Mouse (Mus musculus) left cerebral cortex, adult 8-10 months (tissue): Measurements from ENCODE around the gene Cdrt4. TPM values are rescaled to one million over a fixed set of nuclear protein-coding genes. Genes with fewer than 3 reads are reported as not detected.
A peak's percentile ranks its signal among the peaks of the same experiment; 100 is the strongest.

ENCODE experiments used
- DNase-seq, 2 experiments: peaks; one replicate each; pipeline ENCODE4 v3.0.0; 2022; ENCODE audit warnings: low spot score in 2 of 2
- total RNA-seq, 4 experiments: library from RNA; stranded (reverse); gene quantifications; 2 replicates each; pipeline ENCODE4 v1.2.4; 2022

Cdrt4 gene
- total RNA-seq, 4 experiments from 2014 or later = not detected

GRCm38 (mm10) chr11:62995755-62996521 lies 44.9 kb downstream of the Cdrt4 start:
- no peak for DNase-seq

- no peak for DNase-seq
Observed at GRCm38 (mm10) chr11:62996522-62996898, 45.5 kb downstream of the Cdrt4 start.

- DNase-seq = no peak
Observed at GRCm38 (mm10) chr11:62997039-62997717, 46.2 kb downstream of the Cdrt4 start.

GRCm38 (mm10) chr11:62997718-62998281 lies 46.8 kb downstream of the Cdrt4 start:
- peak in 1 of 2 experiments; percentile 15 for DNase-seq

- DNase-seq = no peak
Observed at GRCm38 (mm10) chr11:63000126-63000525, 49.1 kb downstream of the Cdrt4 start.

- no peak for DNase-seq
Observed at GRCm38 (mm10) chr11:63004617-63005016, 53.6 kb downstream of the Cdrt4 start.

GRCm38 (mm10) chr11:63007376-63007775 lies 56.4 kb downstream of the Cdrt4 start:
- DNase-seq = no peak

- DNase-seq = no peak
Observed at GRCm38 (mm10) chr11:63008004-63008403, 57.0 kb downstream of the Cdrt4 start.

GRCm38 (mm10) chr11:63009761-63010160 lies 58.8 kb downstream of the Cdrt4 start:
- no peak for DNase-seq

GRCm38 (mm10) chr11:63017327-63018082 lies 66.5 kb downstream of the Cdrt4 start:
- DNase-seq = no peak

- DNase-seq = no peak
Observed at GRCm38 (mm10) chr11:63018083-63018622, 67.2 kb downstream of the Cdrt4 start.

- no peak for DNase-seq
Observed at GRCm38 (mm10) chr11:63020633-63021032, 69.6 kb downstream of the Cdrt4 start.

GRCm38 (mm10) chr11:63021141-63021806 lies 70.3 kb downstream of the Cdrt4 start:
- no peak for DNase-seq

GRCm38 (mm10) chr11:63023461-63023860 lies 72.5 kb downstream of the Cdrt4 start:
- no peak for DNase-seq

GRCm38 (mm10) chr11:63024136-63024535 lies 73.1 kb downstream of the Cdrt4 start:
- DNase-seq = no peak

GRCm38 (mm10) chr11:63025476-63025875 lies 74.5 kb downstream of the Cdrt4 start:
- no peak for DNase-seq

- DNase-seq = no peak
Observed at GRCm38 (mm10) chr11:63026651-63027141, 75.7 kb downstream of the Cdrt4 start.

- no peak for DNase-seq
Observed at GRCm38 (mm10) chr11:63028131-63028530, 77.1 kb downstream of the Cdrt4 start.

- no peak for DNase-seq
Observed at GRCm38 (mm10) chr11:63029148-63029714, 78.2 kb downstream of the Cdrt4 start.

GRCm38 (mm10) chr11:63029721-63030120 lies 78.7 kb downstream of the Cdrt4 start:
- DNase-seq = no peak
